Mouse (Mus musculus) intestine, embryonic 16.5 days (tissue): ENCODE measurements around the gene Slc25a54. TPM values are rescaled to one million over a fixed set of nuclear protein-coding genes. Genes with fewer than 3 reads are reported as not detected.

ENCODE experiments used
- ATAC-seq: fragments of 200-750 bp; cut with Nextera tagmentation; 2 replicates; pipeline ENCODE4 v1.8.0; 2017; ENCODE audit warnings: moderate TSS enrichment, moderate library complexity
- H3K27ac ChIP-seq: fragments of 300-500 bp; sonication (generic); 2 replicates; pipeline ENCODE4 v1.5.1; 2014; ENCODE audit warnings: mild to moderate bottlenecking, low read length
- H3K27me3 ChIP-seq: fragments of 300-500 bp; sonication (generic); replicated peaks from 2 replicates; pipeline ENCODE4 v1.6.1; 2014; ENCODE audit warnings: low read length, control low read depth, mixed read lengths; ENCODE audit not compliant: control insufficient read depth, insufficient read depth
- H3K36me3 ChIP-seq: fragments of 300-500 bp; sonication (generic); 2 replicates; pipeline ENCODE4 v1.6.1; 2014; ENCODE audit warnings: low read length, control low read depth; ENCODE audit not compliant: control insufficient read depth, insufficient read depth
- H3K4me1 ChIP-seq: fragments of 300-500 bp; sonication (generic); 2 replicates; pipeline ENCODE4 v1.6.1; 2014; ENCODE audit warnings: low read length, control low read depth, mixed read lengths; ENCODE audit not compliant: control insufficient read depth, insufficient read depth
- H3K4me2 ChIP-seq: fragments of 300-500 bp; sonication (generic); 2 replicates; pipeline ENCODE4 v1.6.1; 2014; ENCODE audit warnings: low read depth, low read length, control low read depth
- H3K4me3 ChIP-seq: fragments of 300-500 bp; sonication (generic); 2 replicates; pipeline ENCODE4 v1.5.1; 2014; ENCODE audit warnings: mild to moderate bottlenecking, low read length
- H3K9ac ChIP-seq: fragments of 300-500 bp; sonication (generic); 2 replicates; pipeline ENCODE4 v1.6.1; 2014; ENCODE audit warnings: low read depth, low read length
- H3K9me3 ChIP-seq: fragments of 300-500 bp; sonication (generic); 2 replicates; pipeline ENCODE4 v1.6.1; 2016; ENCODE audit warnings: low read length, control low read depth; ENCODE audit not compliant: control insufficient read depth
- WGBS: fragments of 180-500 bp; shearing (Covaris S2); extraction: QIAGEN DNeasy Blood & Tissue Kit; methylation state at CpG from one replicate; pipeline ENCODE4 v1.1.7; 2014; 5-methylcytosine and 5-hydroxymethylcytosine counted together
- polyA plus RNA-seq: library from polyadenylated mRNA; unstranded; fragments of >200 nt; fragmentation: Nextera tagmentation; extraction: Ambion mirVana; gene quantifications from 2 replicates; pipeline ENCODE4 v1.2.1, GENCODE M21; 2015

Slc25a54 gene
- not detected in 2 replicates for polyA plus RNA-seq

GRCm38 (mm10) chr3:109080169-109080568 lies at the start of gene Slc25a54:
Gene Slc25a54 (plus strand): TSS chr3:109080469.
- 95% methylated on average over 17 of the region's 17 CpGs for WGBS
- Histone ChIP-seq H3K4me2 (no peak within 1 kb of the TSS), H3K4me3 (no peak within 1 kb of the TSS), H3K9me3 (no peaks in the 10 kb centered on the region), H3K36me3 (no peaks in the 10 kb centered on the region), H3K4me1 (no peaks in the 10 kb centered on the region), H3K9ac (no peak within 1 kb of the TSS), H3K27ac (no peak within 1 kb of the TSS), H3K27me3 (no peaks in the 10 kb centered on the region)
- no peak for ATAC-seq

- Histone ChIP-seq H3K4me1 (peaks cover 22% of the 10 kb centered on the region), H3K4me2 (no peak overlapping the region), H3K4me3 (no peak overlapping the region), H3K27ac (peak overlapping the region; percentile 58), H3K27me3 (no peaks in the 10 kb centered on the region), H3K9ac (peak overlapping the region; percentile 28; the same call in 1 of the 2 replicates), H3K36me3 (no peaks in the 10 kb centered on the region), H3K9me3 (0 out of 2 replicates have a peak, but pooled peaks cover 3% of the 10 kb centered on the region)
- WGBS, result 29% methylated on average over 6 of the region's 6 CpGs
- ATAC-seq, result peak; percentile 34; the same call in 1 of the 2 replicates
Measured at GRCm38 (mm10) chr3:109030817-109031216, 49.5 kb upstream of the Slc25a54 start.

GRCm38 (mm10) chr3:109031626-109032025 lies 48.6 kb upstream of the Slc25a54 start:
- Histone ChIP-seq H3K27me3 (no peaks in the 10 kb centered on the region), H3K4me2 (no peak overlapping the region), H3K36me3 (no peaks in the 10 kb centered on the region), H3K9me3 (0 out of 2 replicates have a peak, but pooled peaks cover 3% of the 10 kb centered on the region), H3K4me1 (peaks cover 19% of the 10 kb centered on the region), H3K27ac (no peak overlapping the region; the same call in 1 of the 2 replicates), H3K9ac (no peak overlapping the region), H3K4me3 (no peak overlapping the region)
- ATAC-seq, result 0 out of 2 replicates have a peak, but pooled peaks have one; percentile 12
- WGBS, result 71% methylated on average over 3 of the region's 3 CpGs

- Histone ChIP-seq H3K36me3 (no peaks in the 10 kb centered on the region), H3K9me3 (0 out of 2 replicates have a peak, but pooled peaks cover 3% of the 10 kb centered on the region), H3K9ac (no peak overlapping the region), H3K27me3 (no peaks in the 10 kb centered on the region), H3K4me3 (no peak overlapping the region), H3K27ac (no peak overlapping the region), H3K4me1 (peaks cover 19% of the 10 kb centered on the region), H3K4me2 (no peak overlapping the region)
- no peak for ATAC-seq
- 44% methylated on average over 2 of the region's 2 CpGs for WGBS
Measured at GRCm38 (mm10) chr3:109032306-109032705, 48.0 kb upstream of the Slc25a54 start.

- ATAC-seq, result no peak
- H3K9me3 ChIP-seq, result 0 out of 2 replicates have a peak, but pooled peaks cover 3% of the 10 kb centered on the region
- no peak overlapping the region for H3K9ac ChIP-seq
- H3K4me1 ChIP-seq, result peaks cover 17% of the 10 kb centered on the region
- no peak overlapping the region for H3K4me3 ChIP-seq
- H3K27me3 ChIP-seq, result no peaks in the 10 kb centered on the region
- H3K27ac ChIP-seq, result no peak overlapping the region
- H3K36me3 ChIP-seq, result no peaks in the 10 kb centered on the region
- no peak overlapping the region for H3K4me2 ChIP-seq
- WGBS, result 82% methylated on average over 1 of the region's 1 CpGs
Measured at GRCm38 (mm10) chr3:109034411-109034810, 45.9 kb upstream of the Slc25a54 start.

GRCm38 (mm10) chr3:109040908-109041307 lies 39.4 kb upstream of the Slc25a54 start:
- Histone ChIP-seq H3K36me3 (no peaks in the 10 kb centered on the region), H3K9me3 (no peaks in the 10 kb centered on the region), H3K4me3 (no peak overlapping the region), H3K27ac (no peak overlapping the region), H3K27me3 (no peaks in the 10 kb centered on the region), H3K9ac (no peak overlapping the region), H3K4me1 (no peaks in the 10 kb centered on the region), H3K4me2 (no peak overlapping the region)
- ATAC-seq, result no peak
- 92% methylated on average over 4 of the region's 4 CpGs for WGBS

GRCm38 (mm10) chr3:109043395-109043794 lies 36.9 kb upstream of the Slc25a54 start:
- no peaks in the 10 kb centered on the region for H3K36me3 ChIP-seq
- peaks cover 4% of the 10 kb centered on the region; the same call in 1 of the 2 replicates for H3K4me1 ChIP-seq
- 76% methylated on average over 7 of the region's 7 CpGs for WGBS
- no peak overlapping the region for H3K4me3 ChIP-seq
- ATAC-seq, result no peak
- H3K27me3 ChIP-seq, result no peaks in the 10 kb centered on the region
- no peak overlapping the region for H3K9ac ChIP-seq
- no peak overlapping the region for H3K27ac ChIP-seq
- H3K9me3 ChIP-seq, result no peaks in the 10 kb centered on the region
- H3K4me2 ChIP-seq, result no peak overlapping the region

- ATAC-seq, result no peak
- 93% methylated on average over 3 of the region's 3 CpGs for WGBS
- Histone ChIP-seq H3K27me3 (no peaks in the 10 kb centered on the region), H3K27ac (no peak overlapping the region), H3K9me3 (no peaks in the 10 kb centered on the region), H3K9ac (no peak overlapping the region), H3K4me3 (no peak overlapping the region), H3K4me2 (no peak overlapping the region), H3K4me1 (peaks cover 7% of the 10 kb centered on the region), H3K36me3 (no peaks in the 10 kb centered on the region)
Measured at GRCm38 (mm10) chr3:109046428-109046827, 33.8 kb upstream of the Slc25a54 start.

- no peak for ATAC-seq
- 36% methylated on average over 6 of the region's 6 CpGs for WGBS
- no peak overlapping the region for H3K4me3 ChIP-seq
- H3K4me1 ChIP-seq, result peaks cover 12% of the 10 kb centered on the region
- H3K27me3 ChIP-seq, result no peaks in the 10 kb centered on the region
- no peaks in the 10 kb centered on the region for H3K9me3 ChIP-seq
- H3K27ac ChIP-seq, result no peak overlapping the region
- no peak overlapping the region for H3K9ac ChIP-seq
- H3K36me3 ChIP-seq, result no peaks in the 10 kb centered on the region
- H3K4me2 ChIP-seq, result no peak overlapping the region
Measured at GRCm38 (mm10) chr3:109047707-109048283, 32.5 kb upstream of the Slc25a54 start.
